Mouse (Mus musculus) limb, embryonic 13.5 days (tissue): ENCODE data around the gene Rnf212b. TPM values are rescaled to one million over a fixed set of nuclear protein-coding genes. Genes with fewer than 3 reads are reported as not detected.
"Not testable (repeated sequence)": the region's sequence is repeated elsewhere in the genome, so short reads cannot be mapped to it uniquely, and the experiment has no call there.

Experiments used
- ATAC-seq: fragments of 200-750 bp; cut with Nextera tagmentation; 2 replicates; pipeline ENCODE4 v1.8.0; 2017; ENCODE audit warnings: low read depth, moderate number of reproducible peaks, moderate TSS enrichment; ENCODE audit not compliant: low FRiP score
- H3K27ac ChIP-seq: fragments of 300-500 bp; sonication (generic); 2 replicates; pipeline ENCODE4 v1.5.1; 2015; ENCODE audit warnings: inconsistent platforms, mild to moderate bottlenecking, moderate library complexity
- H3K27me3 ChIP-seq: fragments of 300-500 bp; sonication (generic); 2 replicates; pipeline ENCODE4 v1.6.1; 2015; ENCODE audit warnings: mild to moderate bottlenecking, inconsistent platforms
- H3K36me3 ChIP-seq: fragments of 300-500 bp; sonication (generic); 2 replicates; pipeline ENCODE4 v1.6.1; 2015; ENCODE audit warnings: inconsistent platforms, mild to moderate bottlenecking, moderate library complexity
- H3K4me1 ChIP-seq: fragments of 300-500 bp; sonication (generic); 2 replicates; pipeline ENCODE4 v1.6.1; 2015; ENCODE audit warnings: inconsistent platforms
- H3K4me2 ChIP-seq: fragments of 300-500 bp; sonication (generic); replicated peaks from 2 replicates; pipeline ENCODE4 v1.6.1; 2015; ENCODE audit warnings: inconsistent platforms, mild to moderate bottlenecking, moderate library complexity
- H3K4me3 ChIP-seq: fragments of 300-500 bp; sonication (generic); 2 replicates; pipeline ENCODE4 v1.5.1; 2015; ENCODE audit warnings: moderate library complexity, mild to moderate bottlenecking, inconsistent platforms
- H3K9ac ChIP-seq: fragments of 300-500 bp; sonication (generic); 2 replicates; pipeline ENCODE4 v1.6.1; 2015; ENCODE audit warnings: mild to moderate bottlenecking, inconsistent platforms
- H3K9me3 ChIP-seq: fragments of 300-500 bp; sonication (generic); 2 replicates; pipeline ENCODE4 v1.6.1; 2016; ENCODE audit warnings: inconsistent platforms
- WGBS: fragments of 180-500 bp; shearing (Covaris S2); methylation state at CpG from one replicate; pipeline ENCODE4 v1.1.7; 2015; 5-methylcytosine and 5-hydroxymethylcytosine counted together
- polyA plus RNA-seq: library from polyadenylated mRNA; unstranded; fragments of >200 nt; fragmentation: Nextera tagmentation; extraction: Ambion mirVana; gene quantifications from 2 replicates; pipeline ENCODE4 v1.2.1, GENCODE M21; 2015

The Rnf212b gene
- not detected in 2 replicates for polyA plus RNA-seq

GRCm38 (mm10) chr14:54813991-54814390 is at the start of gene Rnf212b:
Gene Rnf212b, plus strand, starts transcription at chr14:54814141.
- Histone ChIP-seq H3K27ac (no peak within 1 kb of the TSS), H3K4me1 (no peaks in the 10 kb centered on the region), H3K9me3 (no peaks in the 10 kb centered on the region), H3K36me3 (no peaks in the 10 kb centered on the region), H3K27me3 (no peaks in the 10 kb centered on the region), H3K4me2 (no peak within 1 kb of the TSS), H3K4me3 (no peak within 1 kb of the TSS), H3K9ac (no peak within 1 kb of the TSS)
- WGBS, result 89% methylated on average over 29 of the region's 29 CpGs
- no peak for ATAC-seq

GRCm38 (mm10) chr14:54766937-54767336 is 47.0 kb upstream of the Rnf212b start:
- not testable (repeated sequence) for H3K27me3 ChIP-seq, ATAC-seq
- WGBS, result 87% methylated on average over 7 of the region's 7 CpGs

GRCm38 (mm10) chr14:54768314-54769067 is 45.5 kb upstream of the Rnf212b start:
- no peak for ATAC-seq
- Histone ChIP-seq H3K9me3 (no peaks in the 10 kb centered on the region), H3K4me1 (no peaks in the 10 kb centered on the region), H3K27ac (no peak overlapping the region), H3K4me2 (no peak overlapping the region), H3K36me3 (no peaks in the 10 kb centered on the region), H3K4me3 (no peak overlapping the region), H3K9ac (no peak overlapping the region), H3K27me3 (no peaks in the 10 kb centered on the region)
- WGBS, result 78% methylated on average over 10 of the region's 10 CpGs

More at GRCm38 (mm10) chr14:54766937-54767336, 47.0 kb upstream of the Rnf212b start:
- H3K4me3 ChIP-seq, H3K4me1 ChIP-seq, H3K4me2 ChIP-seq, H3K27ac ChIP-seq, H3K36me3 ChIP-seq, H3K9me3 ChIP-seq, H3K9ac ChIP-seq: not testable (repeated sequence)

GRCm38 (mm10) chr14:54769068-54769425 is 44.9 kb upstream of the Rnf212b start:
- WGBS, result 90% methylated on average over 5 of the region's 5 CpGs
- Histone ChIP-seq H3K27me3 (no peaks in the 10 kb centered on the region), H3K9me3 (no peaks in the 10 kb centered on the region), H3K4me1 (no peaks in the 10 kb centered on the region), H3K27ac (no peak overlapping the region), H3K36me3 (no peaks in the 10 kb centered on the region), H3K4me3 (no peak overlapping the region), H3K4me2 (no peak overlapping the region), H3K9ac (no peak overlapping the region)
- ATAC-seq, result no peak

- no peaks in the 10 kb centered on the region for H3K27me3 ChIP-seq
- 93% methylated on average over 5 of the region's 5 CpGs for WGBS
Observed at GRCm38 (mm10) chr14:54770373-54770772, 43.6 kb upstream of the Rnf212b start.

GRCm38 (mm10) chr14:54772333-54772856 is 41.5 kb upstream of the Rnf212b start:
- no peaks in the 10 kb centered on the region for H3K27me3 ChIP-seq

More at GRCm38 (mm10) chr14:54770373-54770772, 43.6 kb upstream of the Rnf212b start:
- H3K4me2 ChIP-seq, result no peak overlapping the region
- no peak overlapping the region for H3K9ac ChIP-seq
- no peak overlapping the region for H3K4me3 ChIP-seq
- no peak overlapping the region for H3K27ac ChIP-seq
- no peaks in the 10 kb centered on the region for H3K4me1 ChIP-seq
- H3K9me3 ChIP-seq, result no peaks in the 10 kb centered on the region
- no peak for ATAC-seq
- H3K36me3 ChIP-seq, result no peaks in the 10 kb centered on the region

GRCm38 (mm10) chr14:54775534-54776041 is 38.4 kb upstream of the Rnf212b start:
- no peak for ATAC-seq
- no peaks in the 10 kb centered on the region for H3K4me1 ChIP-seq
- H3K9ac ChIP-seq, result no peak overlapping the region
- whole genome bisulfite sequencing, result 81% methylated on average over 7 of the region's 7 CpGs
- H3K27me3 ChIP-seq, result peaks cover 20% of the 10 kb centered on the region
- no peak overlapping the region for H3K4me2 ChIP-seq
- H3K36me3 ChIP-seq, result no peaks in the 10 kb centered on the region
- no peaks in the 10 kb centered on the region for H3K9me3 ChIP-seq
- no peak overlapping the region for H3K4me3 ChIP-seq
- no peak overlapping the region for H3K27ac ChIP-seq

More at GRCm38 (mm10) chr14:54772333-54772856, 41.5 kb upstream of the Rnf212b start:
- WGBS, result 80% methylated on average over 20 of the region's 20 CpGs
- Histone ChIP-seq H3K4me1 (no peaks in the 10 kb centered on the region), H3K9ac (no peak overlapping the region), H3K36me3 (no peaks in the 10 kb centered on the region), H3K27ac (no peak overlapping the region), H3K4me3 (no peak overlapping the region), H3K9me3 (no peaks in the 10 kb centered on the region), H3K4me2 (no peak overlapping the region)
- ATAC-seq, result no peak

GRCm38 (mm10) chr14:54776768-54777167 is 37.2 kb upstream of the Rnf212b start:
- no peak overlapping the region for H3K4me3 ChIP-seq
- peaks cover 32% of the 10 kb centered on the region for H3K27me3 ChIP-seq
- whole genome bisulfite sequencing, result 92% methylated on average over 5 of the region's 5 CpGs
- no peak overlapping the region for H3K27ac ChIP-seq
- no peak overlapping the region for H3K4me2 ChIP-seq
- H3K4me1 ChIP-seq, result 0 out of 2 replicates have a peak, but pooled peaks cover 5% of the 10 kb centered on the region
- no peaks in the 10 kb centered on the region for H3K36me3 ChIP-seq
- no peak overlapping the region for H3K9ac ChIP-seq
- H3K9me3 ChIP-seq, result no peaks in the 10 kb centered on the region
- no peak for ATAC-seq

- H3K9ac ChIP-seq, result no peak overlapping the region
- 0 out of 2 replicates have a peak, but pooled peaks cover 5% of the 10 kb centered on the region for H3K4me1 ChIP-seq
- H3K9me3 ChIP-seq, result no peaks in the 10 kb centered on the region
- no peak for ATAC-seq
- H3K36me3 ChIP-seq, result no peaks in the 10 kb centered on the region
- no peak overlapping the region for H3K27ac ChIP-seq
- no peak overlapping the region for H3K4me3 ChIP-seq
- H3K4me2 ChIP-seq, result no peak overlapping the region
- 86% methylated on average over 4 of the region's 4 CpGs for WGBS
- peaks cover 42% of the 10 kb centered on the region for H3K27me3 ChIP-seq
Observed at GRCm38 (mm10) chr14:54777893-54778292, 36.0 kb upstream of the Rnf212b start.

- ATAC-seq, result no peak
- Histone ChIP-seq H3K4me3 (no peak overlapping the region), H3K36me3 (no peaks in the 10 kb centered on the region), H3K4me1 (0 out of 2 replicates have a peak, but pooled peaks cover 5% of the 10 kb centered on the region), H3K4me2 (peak overlapping the region; percentile 81), H3K9ac (no peak overlapping the region), H3K27ac (no peak overlapping the region), H3K27me3 (peaks cover 47% of the 10 kb centered on the region), H3K9me3 (no peaks in the 10 kb centered on the region)
- 83% methylated on average over 9 of the region's 9 CpGs for WGBS
Observed at GRCm38 (mm10) chr14:54780084-54780483, 33.9 kb upstream of the Rnf212b start.

- no peak overlapping the region for H3K27ac ChIP-seq
- H3K27me3 ChIP-seq, result peaks cover 47% of the 10 kb centered on the region
- 2% methylated on average over 35 of the region's 35 CpGs for WGBS
- peak overlapping the region; percentile 46 for H3K4me3 ChIP-seq
- H3K36me3 ChIP-seq, result no peaks in the 10 kb centered on the region
- no peaks in the 10 kb centered on the region for H3K9me3 ChIP-seq
- H3K4me1 ChIP-seq, result 0 out of 2 replicates have a peak, but pooled peaks cover 5% of the 10 kb centered on the region
- no peak for ATAC-seq
- H3K4me2 ChIP-seq, result peak overlapping the region; percentile 81
- peak overlapping the region; percentile 56 for H3K9ac ChIP-seq
Observed at GRCm38 (mm10) chr14:54780836-54781609, 32.9 kb upstream of the Rnf212b start.
